Mouse (Mus musculus) olfactory bulb, adult 2 months (tissue): ENCODE results near the gene Rps6kb2.

ENCODE experiments used
- CTCF ChIP-seq: fragments of 200-500 bp; IDR thresholded peaks from 2 replicates; pipeline ENCODE4 v1.5.1; 2012; ENCODE audit warnings: low read depth, mild to moderate bottlenecking, low read length, moderate library complexity; ENCODE audit not compliant: insufficient read depth
- POLR2A ChIP-seq: fragments of 200-500 bp; IDR thresholded peaks from 2 replicates; pipeline ENCODE4 v1.6.1; 2012; ENCODE audit warnings: mild to moderate bottlenecking, low read depth, low read length, moderate library complexity; ENCODE audit not compliant: insufficient read depth

DNA sequence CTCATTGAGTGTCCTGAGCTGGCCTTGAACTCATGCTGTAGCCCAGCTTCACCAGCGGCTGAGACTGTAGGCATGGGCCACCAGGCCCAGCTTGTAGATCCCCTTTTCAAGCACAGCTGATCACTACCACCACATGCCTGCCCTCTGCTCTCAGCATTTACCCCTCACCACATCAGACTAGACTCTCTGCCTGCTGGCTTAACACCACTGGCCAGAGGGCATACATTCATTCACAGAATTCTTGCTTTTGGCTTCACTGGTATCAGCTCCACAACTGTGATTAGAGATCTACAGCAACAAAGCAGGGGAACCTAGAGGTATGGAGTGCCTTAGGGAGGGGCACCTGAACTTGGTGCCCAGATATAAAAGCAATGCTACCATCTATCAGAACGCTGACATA, 42.7 kb downstream of the Rps6kb2 start:
- no peak for TF ChIP-seq POLR2A
- no peak for TF ChIP-seq CTCF
